Mouse (Mus musculus): ENCODE data around the gene Cadps.

Cadps gene

DNA sequence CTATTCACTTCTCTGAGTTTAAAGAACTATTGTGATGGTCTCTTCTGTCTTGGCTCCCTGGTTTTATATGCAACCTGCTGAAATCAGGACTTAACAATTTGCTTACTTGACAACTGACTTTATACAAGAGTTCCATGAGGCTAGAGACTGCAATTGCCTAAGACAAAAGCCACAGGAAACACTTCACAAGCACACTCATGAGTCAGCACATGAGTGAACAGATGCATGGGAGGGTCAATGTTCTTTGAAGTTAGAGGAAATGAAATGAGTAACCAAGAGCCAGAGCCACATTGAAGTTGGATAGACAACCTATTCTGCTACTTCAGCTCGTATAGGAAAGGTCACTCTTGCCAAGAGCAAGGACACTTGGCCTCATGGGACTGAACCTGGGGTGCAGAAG lies 71.1 kb downstream of the Cadps start:
- DNase-seq (ENCODE audit: extremely low read depth, insufficient read length, low spot score), result no peak

GRCm38 (mm10) chr14:12730979-12731378 lies 91.9 kb downstream of the Cadps start:
- no peak for DNase-seq (ENCODE audit: extremely low read depth, insufficient read length, low spot score)

DNA sequence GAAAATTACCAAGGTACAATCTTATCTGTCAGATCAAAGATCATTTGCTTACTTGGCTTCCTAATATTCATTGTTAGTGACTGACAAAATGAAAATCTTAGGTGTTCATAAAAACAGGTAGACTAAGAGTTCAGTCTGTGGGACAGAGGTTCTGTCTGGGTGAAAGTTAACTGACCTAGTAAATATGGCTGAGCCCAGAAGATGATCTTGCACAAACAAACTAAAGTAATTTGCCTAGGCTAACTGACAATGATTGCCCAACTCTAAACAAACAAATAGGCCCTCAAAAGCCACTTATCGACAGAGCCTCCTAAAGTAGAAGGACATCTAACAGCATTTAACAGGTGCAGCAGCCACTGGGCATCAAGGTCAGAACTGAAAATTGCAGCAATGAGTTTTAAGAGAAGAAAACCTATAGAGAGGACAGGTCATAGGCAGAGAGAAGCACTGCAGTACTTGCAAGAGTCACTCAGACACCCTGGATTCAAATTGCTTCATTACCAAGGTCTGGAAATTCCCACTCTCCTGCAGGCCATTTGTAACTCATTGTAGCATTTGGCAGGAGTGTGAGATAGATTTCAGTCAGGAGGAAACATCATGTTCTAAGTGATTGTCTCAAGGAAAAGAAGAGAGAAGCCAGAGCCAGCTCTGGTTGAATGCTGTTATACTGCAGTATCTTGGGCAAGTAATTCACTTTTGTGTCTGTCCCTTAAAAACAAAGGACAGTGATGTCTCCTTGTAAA lies 100.3 kb downstream of the Cadps start:
- no peak for DNase-seq (ENCODE audit: extremely low read depth, insufficient read length, low spot score)

DNA sequence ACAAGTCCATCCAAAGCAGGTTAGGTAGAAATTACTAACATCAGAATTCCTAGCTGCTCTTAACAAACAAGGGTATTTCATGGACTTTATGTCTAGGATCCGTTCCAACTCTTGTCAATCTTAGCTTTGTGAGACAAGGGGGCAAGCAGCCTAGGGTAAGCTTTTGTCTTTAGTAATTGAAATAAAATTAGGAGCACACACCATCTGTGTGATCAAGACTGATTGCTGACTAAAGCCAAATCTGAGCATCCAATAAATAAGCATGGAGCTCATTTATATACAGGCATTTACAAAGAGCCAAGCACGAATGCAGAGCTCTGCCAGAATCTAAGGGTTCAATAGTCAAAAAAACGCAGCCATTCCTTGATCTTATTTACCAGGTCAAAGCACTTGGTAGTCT lies 104.1 kb downstream of the Cadps start:
- DNase-seq (ENCODE audit: extremely low read depth, insufficient read length, low spot score), result no peak

- DNase-seq (ENCODE audit: extremely low read depth, insufficient read length, low spot score), result no peak
Observed at GRCm38 (mm10) chr14:12715906-12716659, 106.8 kb downstream of the Cadps start.

DNA sequence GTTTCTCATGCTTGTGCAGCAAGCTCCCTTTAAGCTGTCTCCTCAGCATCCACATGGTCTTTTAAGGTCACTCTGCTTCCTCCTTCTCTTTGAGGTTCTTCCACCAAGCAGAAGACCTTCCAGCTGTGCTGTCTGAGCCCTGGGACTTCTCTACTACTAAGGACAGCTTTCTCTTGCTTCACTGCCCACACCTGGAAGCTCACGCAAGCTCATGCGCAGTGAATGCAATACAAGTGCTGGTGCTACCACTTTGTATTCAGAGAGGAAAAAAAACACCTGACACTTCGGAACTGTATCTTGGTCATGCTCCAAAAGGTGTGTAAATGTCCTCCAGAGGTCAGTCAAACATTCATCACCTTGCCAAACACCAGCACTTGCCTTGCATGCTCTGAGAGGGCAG lies 115.5 kb downstream of the Cadps start:
- DNase-seq (ENCODE audit: extremely low read depth, insufficient read length, low spot score), result no peak

DNA sequence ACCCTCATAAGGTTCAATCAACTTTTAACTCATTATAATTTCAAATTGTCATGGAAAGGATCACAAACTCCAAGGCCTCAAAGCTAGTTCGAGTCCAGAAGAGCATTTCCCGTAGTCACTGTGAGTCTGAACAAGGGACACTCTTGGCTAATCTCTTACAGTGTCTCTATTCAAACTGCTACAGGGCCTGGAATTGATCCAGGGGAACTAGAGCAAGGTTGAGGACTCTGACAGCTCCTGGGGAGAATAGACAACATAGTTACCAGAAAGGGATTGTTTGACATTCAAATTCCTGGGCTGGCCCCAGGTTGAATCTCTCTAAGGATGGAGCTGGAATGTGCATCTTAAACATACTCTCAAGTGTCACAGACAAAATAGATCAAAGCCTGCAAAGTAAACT lies 118.4 kb downstream of the Cadps start:
- no peak for DNase-seq (ENCODE audit: extremely low read depth, insufficient read length, low spot score)

DNA sequence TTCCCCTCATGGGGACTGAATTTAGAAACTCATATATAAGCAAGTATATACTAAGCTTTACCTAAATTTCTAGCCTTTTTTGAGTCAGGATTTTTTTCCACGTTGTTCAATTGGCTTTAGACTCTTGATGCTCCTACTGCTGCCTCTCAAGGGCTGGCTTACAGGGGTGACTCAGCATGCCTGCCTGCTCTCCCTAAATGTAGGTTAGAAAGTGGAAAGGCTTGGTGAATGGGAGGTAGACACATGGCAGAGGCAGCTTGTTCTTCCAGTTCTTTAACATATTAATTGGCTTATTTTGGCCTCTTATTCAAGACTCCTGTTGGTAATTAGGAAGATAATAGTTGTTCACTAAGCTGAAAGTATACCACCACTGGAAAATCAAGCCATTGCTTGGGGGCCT lies 132.7 kb downstream of the Cadps start:
- no peak for DNase-seq (ENCODE audit: extremely low read depth, insufficient read length, low spot score)

- DNase-seq (ENCODE audit: extremely low read depth, insufficient read length, low spot score), result no peak
Observed at GRCm38 (mm10) chr14:12685015-12685414, 137.9 kb downstream of the Cadps start.

GRCm38 (mm10) chr14:12680819-12681638 lies 141.8 kb downstream of the Cadps start:
- no peak for DNase-seq (ENCODE audit: extremely low read depth, insufficient read length, low spot score)

DNA sequence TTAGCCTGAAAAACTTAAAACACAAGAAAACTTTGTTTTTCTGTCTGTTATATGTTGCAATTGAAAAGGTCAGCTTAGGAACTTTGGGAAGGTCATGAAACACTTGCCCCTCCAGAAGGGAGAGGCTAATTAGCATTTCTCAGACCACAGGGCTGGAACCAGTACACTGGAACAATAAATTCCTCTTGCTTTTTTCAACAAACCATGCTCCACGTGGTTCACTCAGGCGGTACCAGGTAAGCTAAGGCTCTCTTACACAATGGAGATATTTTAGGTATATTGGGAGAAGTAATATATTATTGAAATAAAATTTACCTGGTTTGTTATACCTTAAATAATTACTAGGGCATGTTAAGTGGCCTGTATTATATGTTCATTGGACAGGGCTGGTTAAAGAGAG lies 161.4 kb downstream of the Cadps start:
- DNase-seq (ENCODE audit: extremely low read depth, insufficient read length, low spot score), result no peak

- DNase-seq (ENCODE audit: extremely low read depth, insufficient read length, low spot score), result no peak
Observed at GRCm38 (mm10) chr14:12657351-12657750, 165.5 kb downstream of the Cadps start.

DNA sequence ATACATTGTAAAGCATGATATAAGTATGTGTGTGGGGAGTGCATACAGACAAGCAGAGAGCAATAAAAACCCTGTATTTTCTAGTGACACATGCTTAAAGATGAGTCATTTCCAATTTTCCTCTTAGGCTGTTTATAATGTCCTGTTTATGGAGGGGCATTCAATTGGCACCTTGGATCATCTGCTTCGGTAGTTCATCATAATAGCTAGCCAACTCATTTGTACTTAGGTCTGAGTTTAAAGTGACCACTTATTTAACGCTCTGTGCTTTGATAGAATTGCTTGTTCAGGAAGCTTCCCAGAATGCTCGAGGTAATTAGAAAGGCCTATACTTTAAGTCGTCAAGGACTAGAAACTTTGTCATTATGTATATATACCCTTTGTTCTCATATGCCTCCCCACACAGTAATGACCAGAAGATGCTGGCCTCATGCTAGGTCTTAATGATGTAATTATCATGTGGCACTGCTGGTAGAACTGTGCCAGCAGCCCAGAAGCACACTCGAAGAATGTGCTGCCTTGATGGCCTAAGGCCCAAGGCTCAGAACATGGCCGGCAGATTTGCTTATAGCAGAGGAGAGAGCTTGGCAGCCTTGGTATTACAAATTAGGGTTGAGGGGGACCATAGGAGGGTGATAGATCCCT lies 179.9 kb downstream of the Cadps start:
- no peak for DNase-seq (ENCODE audit: extremely low read depth, insufficient read length, low spot score)

DNA sequence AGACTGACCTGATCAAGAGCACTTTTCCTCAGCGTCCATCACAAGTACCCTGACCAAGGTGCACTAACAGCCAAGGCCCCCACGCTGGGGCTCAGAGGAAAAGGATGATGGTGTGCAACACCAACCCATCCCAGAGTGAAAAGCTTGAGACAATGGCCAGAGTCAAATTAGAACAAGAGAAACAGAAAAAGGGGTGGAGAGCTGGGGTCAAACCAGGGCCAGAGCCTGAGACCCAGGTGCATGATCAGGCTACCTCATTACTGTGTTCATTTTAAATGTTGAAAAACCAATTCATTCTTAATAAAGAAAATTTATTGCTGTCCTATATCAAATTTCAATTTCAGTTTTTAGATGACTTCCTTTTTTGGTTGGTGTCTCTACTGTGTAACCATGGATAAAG lies 184.1 kb downstream of the Cadps start:
- DNase-seq (ENCODE audit: extremely low read depth, insufficient read length, low spot score), result no peak

- DNase-seq (ENCODE audit: extremely low read depth, insufficient read length, low spot score), result no peak
Observed at GRCm38 (mm10) chr14:12637121-12637754, 185.6 kb downstream of the Cadps start.

DNA sequence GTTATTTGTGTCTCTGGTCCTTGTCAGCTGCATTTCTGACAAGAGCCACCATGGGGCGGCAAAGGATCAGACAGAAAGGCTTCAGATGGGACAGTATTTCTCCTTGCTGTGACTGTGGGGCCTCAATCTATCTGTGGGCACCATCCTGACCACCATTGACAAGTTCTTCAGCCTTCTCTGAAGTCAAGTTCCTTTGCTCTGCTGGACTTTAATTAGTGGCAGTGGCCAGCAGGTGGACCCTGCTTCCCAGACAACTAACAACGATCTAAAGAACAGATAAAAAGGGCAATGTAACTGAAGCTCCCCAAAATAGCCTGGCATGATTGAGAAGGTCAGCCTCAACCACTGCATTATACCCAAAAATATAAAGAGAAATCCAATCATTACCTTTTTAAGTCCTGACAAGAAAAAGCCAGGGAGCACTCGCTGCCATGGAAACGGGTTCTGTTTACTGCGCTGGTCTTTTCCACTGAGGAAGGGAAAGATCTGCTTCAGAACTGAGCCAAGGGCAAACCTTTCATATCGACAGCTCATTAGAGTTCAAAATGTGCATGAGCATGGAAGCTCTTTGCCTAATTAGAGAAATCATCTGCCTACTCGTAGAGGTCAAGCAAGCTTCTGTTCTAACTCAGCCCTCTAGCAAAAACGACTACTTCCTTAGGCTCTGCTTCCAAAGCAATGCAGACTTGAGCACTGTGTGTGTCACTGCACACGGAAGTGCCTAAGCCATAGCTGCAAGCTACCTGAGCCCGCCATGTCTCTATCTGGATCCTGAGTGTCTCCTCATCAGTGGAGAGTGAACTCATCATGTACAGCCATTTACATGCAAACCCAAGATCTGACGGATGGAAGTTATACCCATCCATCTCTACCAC lies 198.4 kb downstream of the Cadps start:
- no peak for DNase-seq (ENCODE audit: extremely low read depth, insufficient read length, low spot score)

- DNase-seq (ENCODE audit: extremely low read depth, insufficient read length, low spot score), result no peak
Observed at GRCm38 (mm10) chr14:12607025-12607424, 215.9 kb downstream of the Cadps start.

DNA sequence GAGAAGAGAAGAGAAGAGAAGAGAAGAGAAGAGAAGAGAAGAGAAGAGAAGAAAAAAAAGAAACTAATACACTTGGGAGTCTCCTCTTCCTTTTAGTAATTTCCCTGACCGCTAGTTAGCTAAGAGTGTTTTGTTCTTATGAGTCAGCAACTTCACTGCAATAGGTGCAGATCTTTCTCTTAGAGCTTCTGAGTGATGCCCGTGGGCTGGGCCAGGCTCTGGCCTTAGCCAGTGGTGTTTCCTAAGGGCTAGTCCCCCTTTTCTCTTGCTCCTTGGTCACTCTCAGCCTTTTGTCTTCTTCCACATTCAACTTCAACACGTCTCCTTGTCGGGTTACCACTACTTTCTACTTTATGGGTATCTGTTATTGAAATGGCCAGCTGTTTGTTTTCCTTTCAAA lies 216.7 kb downstream of the Cadps start:
- no peak for DNase-seq (ENCODE audit: extremely low read depth, insufficient read length, low spot score)

- no peak for DNase-seq (ENCODE audit: extremely low read depth, insufficient read length, low spot score)
Observed at GRCm38 (mm10) chr14:12602080-12602479, 220.8 kb downstream of the Cadps start.

DNA sequence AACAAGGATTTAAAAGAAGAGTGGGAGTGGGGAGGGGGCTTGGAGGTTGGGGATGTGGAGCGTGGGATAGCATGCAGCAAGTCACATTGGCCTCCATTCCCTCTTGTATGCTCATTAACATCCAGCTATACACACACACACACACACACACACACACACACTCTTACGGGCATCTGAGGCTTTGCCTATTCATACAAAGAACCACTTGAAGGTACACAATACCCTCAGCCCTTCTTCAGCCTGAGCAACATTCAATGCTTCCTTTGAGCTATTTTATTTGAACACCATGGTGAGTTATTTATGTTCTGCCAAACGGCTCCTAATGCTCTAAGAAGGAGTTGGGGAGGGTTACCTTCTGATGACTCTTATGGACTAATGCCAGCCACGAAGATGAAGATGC lies 227.6 kb downstream of the Cadps start:
- no peak for DNase-seq (ENCODE audit: extremely low read depth, insufficient read length, low spot score)
